Mouse (Mus musculus) left cerebral cortex, postnatal 10 days (tissue): Measurements from ENCODE around the gene Shc3. TPM values are rescaled to one million over a fixed set of nuclear protein-coding genes. Genes with fewer than 3 reads are reported as not detected.
A peak's percentile ranks its signal among the peaks of the same experiment; 100 is the strongest.

Experiments
- DNase-seq, 2 experiments: peaks; one replicate each; pipeline ENCODE4 v3.0.0; 2021 to 2022; ENCODE audit warnings: low spot score in 2 of 2, mixed read lengths in 1 of 2; ENCODE audit errors: extremely low spot score in 1 of 2
- intact Hi-C: fragments of 180-260 bp; cut with DNase I; formaldehyde crosslinking; loops from one replicate; pipeline ENCODE4 v1.15.1; 2025
- total RNA-seq, 2 experiments: library from RNA; stranded (reverse); gene quantifications; 2 replicates each; pipeline ENCODE4 v1.2.3; 2021

Gene Shc3
- total RNA-seq, 2 experiments from 2014 or later: 189 to 212 TPM

- intact Hi-C loops: no loop called here
- DNase-seq: peak; percentile 49 to 74
Measured at GRCm38 (mm10) chr13:51580263-51581044, 11.2 kb upstream of the Shc3 start.

GRCm38 (mm10) chr13:51573849-51574248 is 4.6 kb upstream of the Shc3 start:
- intact Hi-C loops: no loop called here
- peak; percentile 70 to 80 for DNase-seq

- DNase-seq: no peak
- intact Hi-C loops: no loop called here
Measured at GRCm38 (mm10) chr13:51570111-51570510, 892 bp upstream of the Shc3 start.

- intact Hi-C loops: loop anchor here (2.0 to 5.0 kb wide), 2 partner anchors 49 to 132 kb away; no protein-coding TSS in a partner anchor
- DNase-seq: no peak
Measured at GRCm38 (mm10) chr13:51569685-51570068, 458 bp upstream of the Shc3 start.

GRCm38 (mm10) chr13:51568501-51568901 is 718 bp downstream of the Shc3 start:
- intact Hi-C loops: loop anchor here (2.0 to 5.0 kb wide), 2 partner anchors 50 to 131 kb away; no protein-coding TSS in a partner anchor

GRCm38 (mm10) chr13:51567411-51567851 is 1.8 kb downstream of the Shc3 start:
- intact Hi-C loops: loop anchor here (5.0 kb wide), 1 partner anchor 130 kb away; no protein-coding TSS in a partner anchor
- peak in 1 of 2 experiments; percentile 56 for DNase-seq

More at GRCm38 (mm10) chr13:51568501-51568901, 718 bp downstream of the Shc3 start:
- peak in 1 of 2 experiments; percentile 49 for DNase-seq

GRCm38 (mm10) chr13:51567078-51567395 is 2.2 kb downstream of the Shc3 start:
- DNase-seq: peak in 1 of 2 experiments; percentile 40
- intact Hi-C loops: loop anchor here (5.0 kb wide), 1 partner anchor 130 kb away; no protein-coding TSS in a partner anchor

GRCm38 (mm10) chr13:51566371-51567077 is 2.7 kb downstream of the Shc3 start:
- intact Hi-C loops: loop anchor here (5.0 kb wide), 1 partner anchor 129 kb away; no protein-coding TSS in a partner anchor
- DNase-seq: peak in 1 of 2 experiments; percentile 47

- intact Hi-C loops: loop anchor here (5.0 kb wide), 1 partner anchor 127 kb away; no protein-coding TSS in a partner anchor
- DNase-seq: no peak
Measured at GRCm38 (mm10) chr13:51564741-51565140, 4.5 kb downstream of the Shc3 start.

GRCm38 (mm10) chr13:51553343-51553742 is 15.9 kb downstream of the Shc3 start:
- intact Hi-C loops: no loop called here

GRCm38 (mm10) chr13:51552233-51552632 is 17.0 kb downstream of the Shc3 start:
- DNase-seq: peak in 1 of 2 experiments; percentile 2
- intact Hi-C loops: no loop called here

More at GRCm38 (mm10) chr13:51553343-51553742, 15.9 kb downstream of the Shc3 start:
- no peak for DNase-seq

- intact Hi-C loops: no loop called here
- no peak for DNase-seq
Measured at GRCm38 (mm10) chr13:51551824-51552223, 17.4 kb downstream of the Shc3 start.

GRCm38 (mm10) chr13:51539816-51540215 is 29.4 kb downstream of the Shc3 start:
- intact Hi-C loops: no loop called here
- DNase-seq: no peak

GRCm38 (mm10) chr13:51535326-51535725 is 33.9 kb downstream of the Shc3 start:
- intact Hi-C loops: no loop called here

GRCm38 (mm10) chr13:51526480-51526879 is 42.7 kb downstream of the Shc3 start:
- DNase-seq: peak; percentile 42 to 54
- intact Hi-C loops: no loop called here

More at GRCm38 (mm10) chr13:51535326-51535725, 33.9 kb downstream of the Shc3 start:
- DNase-seq: no peak

- no peak for DNase-seq
- intact Hi-C loops: no loop called here
Measured at GRCm38 (mm10) chr13:51524316-51524715, 44.9 kb downstream of the Shc3 start.

GRCm38 (mm10) chr13:51523311-51523710 is 45.9 kb downstream of the Shc3 start:
- intact Hi-C loops: no loop called here
- no peak for DNase-seq

- intact Hi-C loops: no loop called here
- no peak for DNase-seq
Measured at GRCm38 (mm10) chr13:51518880-51519279, 50.3 kb downstream of the Shc3 start.

GRCm38 (mm10) chr13:51517943-51518342 is 51.3 kb downstream of the Shc3 start:
- no peak for DNase-seq
- intact Hi-C loops: no loop called here
